Mouse (Mus musculus) MEL (cell line): ENCODE measurements around the gene Palm3.

ENCODE experiments used
- CTCF ChIP-seq, 3 experiments: IDR thresholded peaks in 2 of 3; conservative IDR thresholded peaks in 1 of 3; 2 replicates each; pipeline ENCODE4 v1.5.1; 2011 to 2012; ENCODE audit warnings: low read length in 3 of 3, low read depth in 2 of 3, mild to moderate bottlenecking in 2 of 3, improper control_type of control experiment in 1 of 3, inconsistent platforms in 1 of 3, mixed read lengths in 1 of 3, moderate library complexity in 1 of 3; ENCODE audit not compliant: control insufficient read depth in 1 of 3, insufficient read depth in 1 of 3, poor library complexity in 1 of 3, severe bottlenecking in 1 of 3
- EP300 ChIP-seq, 2 experiments: IDR thresholded peaks; 2 replicates each; pipeline ENCODE4 v1.6.1; 2011; ENCODE audit warnings: improper control_type of control experiment in 2 of 2, low read length in 2 of 2, low read depth in 1 of 2, mild to moderate bottlenecking in 1 of 2
- ETS1 ChIP-seq: IDR thresholded peaks from 2 replicates; pipeline ENCODE4 v1.6.1; 2012; ENCODE audit warnings: low read depth, mild to moderate bottlenecking, inconsistent platforms, low read length, improper control_type of control experiment, moderate library complexity
- GATA1 ChIP-seq: IDR thresholded peaks from 2 replicates; pipeline ENCODE4 v1.6.1; 2011; ENCODE audit warnings: low read depth, low read length, improper control_type of control experiment
- HCFC1 ChIP-seq: IDR thresholded peaks from 2 replicates; pipeline ENCODE4 v1.6.1; 2012; ENCODE audit warnings: low read depth, mild to moderate bottlenecking, inconsistent platforms, low read length, improper control_type of control experiment, moderate library complexity
- KAT2A ChIP-seq: conservative IDR thresholded peaks from 2 replicates; pipeline ENCODE4 v1.6.1; 2012; ENCODE audit warnings: low read depth, low read length, improper control_type of control experiment, inconsistent platforms
- MAX ChIP-seq: IDR thresholded peaks from 2 replicates; pipeline ENCODE4 v1.6.1; 2011; ENCODE audit warnings: low read length, improper control_type of control experiment
- MAZ ChIP-seq: IDR thresholded peaks from 2 replicates; pipeline ENCODE4 v1.6.1; 2012; ENCODE audit warnings: low read depth, mild to moderate bottlenecking, inconsistent platforms, low read length, improper control_type of control experiment
- POLR2AphosphoS2 ChIP-seq: IDR thresholded peaks from 2 replicates; pipeline ENCODE4 v1.6.1; 2011; ENCODE audit warnings: low read length, improper control_type of control experiment
- RAD21 ChIP-seq: IDR thresholded peaks from 2 replicates; pipeline ENCODE4 v1.6.1; 2011; ENCODE audit warnings: mild to moderate bottlenecking, low read depth, low read length, improper control_type of control experiment
- TCF12 ChIP-seq: IDR thresholded peaks from 2 replicates; pipeline ENCODE4 v1.6.1; 2014; ENCODE audit warnings: low read depth, mild to moderate bottlenecking, inconsistent platforms, low read length, improper control_type of control experiment, moderate library complexity
- ZC3H11A ChIP-seq: IDR thresholded peaks from 2 replicates; pipeline ENCODE4 v1.6.1; 2012; ENCODE audit warnings: low read depth, mild to moderate bottlenecking, inconsistent platforms, low read length, improper control_type of control experiment
- ZNF384 ChIP-seq: IDR thresholded peaks from 2 replicates; pipeline ENCODE4 v1.6.1; 2012; ENCODE audit warnings: low read depth, mild to moderate bottlenecking, inconsistent platforms, low read length, improper control_type of control experiment

DNA sequence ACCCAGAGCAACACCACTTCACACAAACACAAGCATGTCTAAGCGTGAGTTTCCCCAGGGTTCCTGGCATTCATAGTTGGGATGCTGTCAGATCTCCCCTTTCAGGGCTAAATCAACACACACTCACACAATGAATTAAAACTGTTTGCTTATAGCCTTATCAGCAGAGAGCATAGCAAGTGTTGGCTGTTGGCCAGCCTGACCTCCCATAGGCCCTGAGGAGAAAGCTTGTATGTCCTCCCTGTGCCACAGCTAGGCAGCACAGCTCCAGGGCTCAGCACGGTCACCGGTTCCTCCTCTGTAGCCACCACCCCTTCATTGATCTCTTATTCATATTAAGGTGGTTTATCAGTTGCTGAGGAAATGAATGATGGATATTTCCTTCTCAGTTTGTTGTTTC lies 31.5 kb downstream of the Palm3 start:
- TF ChIP-seq GATA1 (peak; percentile 92), EP300 (IDR thresholded peaks at IDR 0.05; ENCODE audit: low read depth in 1 of 2, low read length in 2 of 2) (peak; percentile 74 to 82), ETS1 (peak; percentile 46; the same call in 1 of the 2 replicates), CTCF (IDR thresholded peaks at IDR 0.05 in 2 of 3, conservative IDR thresholded peaks at IDR 0.05 in 1 of 3; ENCODE audit: control insufficient read depth in 1 of 3, insufficient read depth in 1 of 3, low read depth in 2 of 3, low read length in 3 of 3, poor library complexity in 1 of 3, severe bottlenecking in 1 of 3) (no peak), MAZ (no peak), RAD21 (no peak), TCF12 (peak; percentile 70), POLR2AphosphoS2 (no peak), MAX (no peak), HCFC1 (no peak), ZNF384 (no peak), ZC3H11A (no peak), KAT2A (no peak)
